Mouse (Mus musculus): ENCODE results near the gene Dctn2.

GRCm38 (mm10) chr10:127312858-127313257, 46.7 kb downstream of the Dctn2 start:
- TF ChIP-seq CTCF (IDR thresholded peaks at IDR 0.05; ENCODE audit: borderline replicate concordance, insufficient read depth, low read length), result no peak
- no peak for TF ChIP-seq POLR2A (IDR thresholded peaks at IDR 0.05; ENCODE audit: low read depth, low read length)
